Mouse (Mus musculus): ENCODE measurements around the gene Mbl1. TPM values are rescaled to one million over a fixed set of nuclear protein-coding genes. Genes with fewer than 3 reads are reported as not detected.

Gene Mbl1
- total RNA-seq (2014; rRNA removed) (not detected in 2 replicates), polyA plus RNA-seq (2015; fragmentation: Nextera tagmentation; extraction: Ambion mirVana) (not detected in 2 replicates)

DNA sequence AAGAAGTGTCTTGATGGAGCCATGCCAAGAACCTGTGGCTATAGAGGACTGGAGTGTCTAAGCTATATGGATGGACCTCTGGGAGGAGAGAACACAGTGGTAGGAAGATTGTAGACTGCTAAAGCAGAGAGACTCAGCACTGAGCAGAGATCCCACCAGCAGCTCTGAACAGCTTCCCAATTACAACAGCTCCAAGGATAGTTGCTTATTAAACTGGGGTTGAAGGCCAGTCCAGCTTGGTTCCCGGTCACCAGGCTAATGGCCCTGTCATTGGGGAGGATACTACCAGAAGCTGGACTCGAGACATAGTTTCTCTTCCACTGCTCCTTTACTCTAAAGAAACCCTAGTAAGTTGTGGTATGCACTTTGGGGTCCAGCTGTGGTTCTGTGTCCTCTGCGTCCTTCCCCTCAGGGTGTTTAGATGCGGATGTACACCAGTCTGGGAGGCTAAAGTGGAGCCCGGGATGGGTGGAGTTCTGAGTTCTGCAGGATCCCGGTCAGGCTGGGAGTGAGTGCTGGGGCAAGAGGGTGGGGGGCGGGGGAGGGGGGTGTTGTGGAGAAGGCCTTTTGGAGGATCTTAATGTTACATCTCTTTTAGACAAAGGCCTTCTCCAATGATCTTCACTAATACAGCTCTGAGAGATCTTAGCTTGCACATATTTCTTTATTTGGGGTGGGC is at the start of gene Mbl1:
TSS of gene Mbl1 (plus strand) at position 239 of the 679 bp plus-strand sequence.
- Histone ChIP-seq H3K36me3 (ENCODE audit: insufficient read depth, low read length) (no peaks in the 10 kb centered on the region), H3K4me1 (ENCODE audit: insufficient read depth, low read length) (no peaks in the 10 kb centered on the region), H3K4me2 (ENCODE audit: low read depth, low read length) (no peak within 1 kb of the TSS), H3K9ac (replicated peaks; ENCODE audit: low read length) (no peak within 1 kb of the TSS), H3K27me3 (ENCODE audit: insufficient read depth, low read length) (no peaks in the 10 kb centered on the region), H3K9me3 (ENCODE audit: low read length) (no peaks in the 10 kb centered on the region), H3K27ac (no peak within 1 kb of the TSS), H3K4me3 (ENCODE audit: low read length) (no peak within 1 kb of the TSS)
- ATAC-seq (no peak), DNase-seq (ENCODE audit: low spot score) (no peak)
- no peak for TF ChIP-seq CTCF (IDR thresholded peaks at IDR 0.05; ENCODE audit: low read depth)
- 91% methylated on average over 7 of the region's 7 CpGs for WGBS

DNA sequence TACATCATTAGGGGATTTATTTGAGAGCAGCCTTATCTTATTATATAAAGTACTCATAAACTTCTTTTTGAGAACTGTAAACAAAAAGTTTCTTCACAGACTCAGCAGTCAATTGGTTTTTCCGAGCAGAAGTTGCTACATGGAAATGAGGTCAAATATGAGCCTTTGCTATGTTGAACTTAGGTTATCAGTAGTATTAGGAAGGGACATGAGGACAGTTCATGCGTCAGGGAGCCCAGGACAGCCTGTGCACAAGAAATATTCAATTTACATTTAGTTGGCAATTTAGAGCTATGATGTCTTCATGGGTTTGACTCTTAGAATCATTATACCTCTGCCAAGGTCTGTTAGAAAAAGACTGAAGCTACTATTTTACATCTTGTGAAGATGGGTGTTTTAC is 49.0 kb upstream of the Mbl1 start:
- Histone ChIP-seq H3K36me3 (ENCODE audit: insufficient read depth, low read length) (no peaks in the 10 kb centered on the region), H3K9ac (replicated peaks; ENCODE audit: low read length) (no peak overlapping the region), H3K27me3 (ENCODE audit: insufficient read depth, low read length) (no peaks in the 10 kb centered on the region), H3K4me3 (ENCODE audit: low read length) (no peak overlapping the region), H3K9me3 (ENCODE audit: low read length) (no peaks in the 10 kb centered on the region), H3K4me1 (ENCODE audit: insufficient read depth, low read length) (no peaks in the 10 kb centered on the region), H3K4me2 (ENCODE audit: low read depth, low read length) (no peak overlapping the region), H3K27ac (no peak overlapping the region)
- 83% methylated on average over 2 of the region's 2 CpGs for WGBS
- no peak for ATAC-seq
- no peak for TF ChIP-seq CTCF (IDR thresholded peaks at IDR 0.05; ENCODE audit: low read depth)
- DNase-seq (ENCODE audit: low spot score) = no peak

DNA sequence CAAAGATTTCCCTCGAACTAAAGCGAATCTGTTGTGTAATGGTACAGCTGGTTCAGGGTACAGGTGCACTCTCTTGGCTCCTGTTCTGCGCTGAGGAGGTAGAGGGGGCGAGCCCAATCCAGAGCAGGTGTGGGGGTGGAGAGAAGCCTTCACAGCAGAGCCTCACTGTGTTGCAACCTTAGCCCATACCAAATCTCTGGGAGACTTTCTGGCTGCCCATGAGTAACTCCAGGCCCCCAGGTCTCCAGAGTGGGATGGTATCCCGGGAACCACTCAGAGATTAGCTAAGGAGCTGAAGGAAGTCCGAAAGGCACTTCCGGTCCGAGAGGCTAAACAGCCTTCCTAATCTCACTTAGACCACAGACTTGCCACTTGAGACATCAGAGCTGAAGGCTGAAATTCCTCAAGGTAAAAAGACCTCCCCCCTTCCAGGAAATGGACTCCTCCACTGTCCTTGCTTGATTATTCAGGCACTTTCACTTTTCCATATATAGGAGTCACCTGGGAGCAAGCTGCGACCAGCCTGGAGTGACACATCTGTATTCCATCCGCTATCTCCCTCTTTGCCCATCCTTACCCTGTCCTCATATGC is 46.3 kb upstream of the Mbl1 start, which contains the start of gene Mat1a:
TSS of gene Mat1a (plus strand) at position 183 of the 592 bp plus-strand sequence.
- H3K27me3 ChIP-seq (ENCODE audit: insufficient read depth, low read length) = no peaks in the 10 kb centered on the region
- H3K4me1 ChIP-seq (ENCODE audit: insufficient read depth, low read length) = no peaks in the 10 kb centered on the region
- no peak within 1 kb of the TSS for H3K27ac ChIP-seq
- TF ChIP-seq CTCF (IDR thresholded peaks at IDR 0.05; ENCODE audit: low read depth) = no peak
- no peaks in the 10 kb centered on the region for H3K36me3 ChIP-seq (ENCODE audit: insufficient read depth, low read length)
- DNase-seq (ENCODE audit: low spot score) (no peak), ATAC-seq (no peak)
- no peak within 1 kb of the TSS for H3K4me2 ChIP-seq (ENCODE audit: low read depth, low read length)
- no peaks in the 10 kb centered on the region for H3K9me3 ChIP-seq (ENCODE audit: low read length)
- H3K9ac ChIP-seq (replicated peaks; ENCODE audit: low read length) = no peak within 1 kb of the TSS
- H3K4me3 ChIP-seq (ENCODE audit: low read length) = no peak within 1 kb of the TSS
- 84% methylated on average over 10 of the region's 10 CpGs for WGBS

DNA sequence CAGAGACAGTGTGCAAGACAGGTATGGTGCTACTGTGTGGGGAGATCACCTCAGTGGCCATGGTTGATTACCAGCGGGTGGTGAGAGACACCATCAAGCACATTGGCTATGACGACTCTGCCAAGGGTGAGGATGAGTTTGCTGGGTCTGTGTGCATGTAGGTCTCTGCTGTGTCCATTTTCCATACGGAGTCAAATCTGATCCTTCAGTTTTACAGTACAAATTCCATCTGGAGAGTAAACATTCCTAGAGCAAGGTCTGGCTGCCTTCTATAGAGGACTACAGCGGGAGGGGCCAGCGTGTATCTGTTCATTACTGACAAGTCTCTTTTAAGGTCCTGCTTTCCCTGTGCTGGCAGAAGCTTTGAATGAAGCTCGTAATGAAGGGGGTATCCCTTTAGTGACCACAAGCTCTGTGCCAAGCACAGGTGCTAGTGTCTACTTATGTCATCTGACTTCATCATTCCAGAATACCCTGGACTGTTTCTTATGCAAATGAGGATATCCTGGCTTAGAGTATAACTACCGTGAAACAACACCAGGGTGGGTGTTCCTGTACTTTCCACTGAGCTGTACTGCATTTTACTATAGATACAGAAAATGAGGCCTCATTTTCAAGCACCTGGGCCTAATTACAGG is 40.1 kb upstream of the Mbl1 start:
- 92% methylated on average over 7 of the region's 7 CpGs for WGBS
- Histone ChIP-seq H3K9ac (replicated peaks; ENCODE audit: low read length) (no peak overlapping the region), H3K4me3 (ENCODE audit: low read length) (no peak overlapping the region), H3K9me3 (ENCODE audit: low read length) (no peaks in the 10 kb centered on the region), H3K36me3 (ENCODE audit: insufficient read depth, low read length) (no peaks in the 10 kb centered on the region), H3K27me3 (ENCODE audit: insufficient read depth, low read length) (no peaks in the 10 kb centered on the region), H3K4me1 (ENCODE audit: insufficient read depth, low read length) (no peaks in the 10 kb centered on the region), H3K4me2 (ENCODE audit: low read depth, low read length) (no peak overlapping the region), H3K27ac (no peak overlapping the region)
- no peak for TF ChIP-seq CTCF (IDR thresholded peaks at IDR 0.05; ENCODE audit: low read depth)
- DNase-seq (ENCODE audit: low spot score) (no peak), ATAC-seq (no peak)

DNA sequence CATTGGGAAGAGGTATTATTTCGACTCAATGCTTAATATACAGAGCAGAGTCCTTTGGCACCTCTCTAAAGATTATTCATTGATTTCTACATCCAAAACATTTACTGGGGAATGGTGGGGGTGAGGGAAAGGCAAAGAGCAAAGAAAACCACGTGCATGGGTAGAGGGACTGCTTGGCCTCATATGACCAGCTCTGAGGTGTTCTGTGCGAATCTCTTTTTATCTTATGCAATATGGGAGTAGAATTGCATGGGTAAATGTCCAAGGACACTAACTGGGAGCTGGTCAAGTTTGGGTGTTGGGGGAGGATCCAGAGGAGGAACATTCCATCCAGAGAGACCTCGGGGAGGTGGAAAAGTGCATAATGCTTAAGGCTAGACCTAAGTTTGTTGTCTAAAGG is 38.3 kb upstream of the Mbl1 start:
- DNase-seq (ENCODE audit: low spot score) (no peak), ATAC-seq (no peak)
- Histone ChIP-seq H3K27ac (no peak overlapping the region), H3K36me3 (ENCODE audit: insufficient read depth, low read length) (no peaks in the 10 kb centered on the region), H3K4me2 (ENCODE audit: low read depth, low read length) (no peak overlapping the region), H3K4me3 (ENCODE audit: low read length) (no peak overlapping the region), H3K27me3 (ENCODE audit: insufficient read depth, low read length) (no peaks in the 10 kb centered on the region), H3K4me1 (ENCODE audit: insufficient read depth, low read length) (no peaks in the 10 kb centered on the region), H3K9me3 (ENCODE audit: low read length) (no peaks in the 10 kb centered on the region), H3K9ac (replicated peaks; ENCODE audit: low read length) (no peak overlapping the region)
- no peak for TF ChIP-seq CTCF (IDR thresholded peaks at IDR 0.05; ENCODE audit: low read depth)
- 75% methylated on average over 4 of the region's 4 CpGs for WGBS

DNA sequence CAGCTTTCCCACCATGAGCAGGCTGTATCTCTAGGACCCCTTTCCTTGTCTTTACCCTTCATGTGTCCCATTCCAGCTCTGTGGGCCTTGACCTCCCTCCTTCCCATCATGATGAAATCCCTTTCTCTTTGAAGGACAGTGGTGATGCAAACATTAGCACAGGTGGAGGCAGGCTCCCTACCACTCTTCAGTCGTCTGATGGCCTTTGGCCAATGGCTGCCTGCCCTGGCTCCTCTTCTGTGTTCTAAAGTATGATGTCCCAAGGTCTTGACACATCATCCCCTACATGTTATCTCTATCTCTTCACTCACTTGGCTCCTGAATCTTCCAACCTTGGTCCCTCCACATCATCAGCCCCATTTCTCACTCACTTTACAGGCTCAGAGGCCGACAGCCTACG is 35.0 kb upstream of the Mbl1 start:
- no peak overlapping the region for H3K27ac ChIP-seq
- no peak for TF ChIP-seq CTCF (IDR thresholded peaks at IDR 0.05; ENCODE audit: low read depth)
- no peak overlapping the region for H3K4me3 ChIP-seq (ENCODE audit: low read length)
- no peak overlapping the region for H3K9ac ChIP-seq (replicated peaks; ENCODE audit: low read length)
- DNase-seq (ENCODE audit: low spot score) (no peak), ATAC-seq (no peak)
- H3K27me3 ChIP-seq (ENCODE audit: insufficient read depth, low read length) = no peaks in the 10 kb centered on the region
- H3K36me3 ChIP-seq (ENCODE audit: insufficient read depth, low read length) = no peaks in the 10 kb centered on the region
- no peaks in the 10 kb centered on the region for H3K9me3 ChIP-seq (ENCODE audit: low read length)
- H3K4me2 ChIP-seq (ENCODE audit: low read depth, low read length) = no peak overlapping the region
- 84% methylated on average over 3 of the region's 3 CpGs for WGBS
- H3K4me1 ChIP-seq (ENCODE audit: insufficient read depth, low read length) = no peaks in the 10 kb centered on the region

DNA sequence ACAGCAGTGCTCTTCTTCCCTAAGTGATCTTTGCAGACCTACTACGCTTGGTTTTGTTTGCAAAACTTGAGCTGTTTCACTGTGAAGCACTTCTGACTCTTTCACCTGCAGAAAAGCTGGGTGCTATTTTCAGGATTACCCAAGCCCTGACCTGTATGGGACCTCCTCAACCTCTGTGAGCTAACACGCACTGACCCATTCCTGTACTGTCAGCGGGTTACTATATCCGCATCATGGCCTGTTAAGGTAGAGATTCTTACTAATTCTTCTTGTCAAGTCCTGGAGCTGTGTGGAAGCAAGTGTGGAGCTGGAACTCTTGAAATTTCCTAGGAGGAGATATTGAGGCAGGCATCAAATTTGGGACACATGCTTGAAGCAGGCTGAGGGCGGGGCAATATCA is 26.6 kb upstream of the Mbl1 start:
- no peak for TF ChIP-seq CTCF (IDR thresholded peaks at IDR 0.05; ENCODE audit: low read depth)
- 89% methylated on average over 5 of the region's 5 CpGs for WGBS
- Histone ChIP-seq H3K4me2 (ENCODE audit: low read depth, low read length) (no peak overlapping the region), H3K36me3 (ENCODE audit: insufficient read depth, low read length) (no peaks in the 10 kb centered on the region), H3K9ac (replicated peaks; ENCODE audit: low read length) (no peak overlapping the region), H3K27me3 (ENCODE audit: insufficient read depth, low read length) (no peaks in the 10 kb centered on the region), H3K4me3 (ENCODE audit: low read length) (no peak overlapping the region), H3K27ac (no peak overlapping the region), H3K4me1 (ENCODE audit: insufficient read depth, low read length) (no peaks in the 10 kb centered on the region), H3K9me3 (ENCODE audit: low read length) (no peaks in the 10 kb centered on the region)
- no peak for ATAC-seq
- no peak for DNase-seq (ENCODE audit: low spot score)
